Mouse (Mus musculus) frontal cortex, adult (tissue): ENCODE results near the gene Abcd3.
"Not testable (repeated sequence)": the region's sequence is repeated elsewhere in the genome, so short reads cannot be mapped to it uniquely, and the experiment has no call there.

Source experiments
- ATAC-seq: cut with Nextera tagmentation; 2 replicates; pipeline ENCODE4 v1.9.2; 2017; ENCODE audit warnings: mild to moderate bottlenecking, moderate library complexity, mixed read lengths; ENCODE audit not compliant: low TSS enrichment

Abcd3 gene

DNA sequence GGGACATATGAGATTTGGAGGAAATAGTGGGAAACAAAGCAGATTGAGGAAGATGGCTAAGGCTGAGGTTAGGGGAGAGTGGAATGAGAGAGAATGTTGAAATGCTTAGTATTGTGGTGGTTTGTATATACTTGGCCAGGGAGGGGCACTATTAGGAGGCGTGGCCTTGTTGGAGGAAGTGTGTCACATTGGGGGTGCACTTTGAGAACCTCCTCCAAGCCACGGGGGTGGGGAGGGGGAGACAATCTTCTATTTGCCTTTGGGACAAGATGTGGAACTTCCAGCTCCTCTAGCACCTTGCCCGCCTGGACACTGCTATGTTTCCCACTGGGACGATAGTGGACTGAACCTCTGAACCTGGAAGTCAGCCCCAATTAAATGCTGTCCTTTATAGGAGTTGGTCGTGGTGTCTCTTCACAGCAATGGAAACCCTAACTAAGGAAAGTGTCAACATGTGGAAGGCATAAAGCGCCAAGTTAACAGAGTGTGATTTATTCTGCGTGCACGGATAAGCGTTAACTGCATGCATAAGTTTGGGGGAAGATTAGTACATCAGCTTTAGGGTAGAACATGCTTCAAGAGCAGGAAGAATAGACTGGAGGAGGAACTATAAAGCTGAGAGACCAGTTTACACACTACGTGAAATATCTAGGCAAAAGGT is 3.8 kb upstream of the Abcd3 start:
- ATAC-seq = no peak

- no peak for ATAC-seq
Observed at GRCm38 (mm10) chr3:121815549-121816235, 590 bp upstream of the Abcd3 start.

DNA sequence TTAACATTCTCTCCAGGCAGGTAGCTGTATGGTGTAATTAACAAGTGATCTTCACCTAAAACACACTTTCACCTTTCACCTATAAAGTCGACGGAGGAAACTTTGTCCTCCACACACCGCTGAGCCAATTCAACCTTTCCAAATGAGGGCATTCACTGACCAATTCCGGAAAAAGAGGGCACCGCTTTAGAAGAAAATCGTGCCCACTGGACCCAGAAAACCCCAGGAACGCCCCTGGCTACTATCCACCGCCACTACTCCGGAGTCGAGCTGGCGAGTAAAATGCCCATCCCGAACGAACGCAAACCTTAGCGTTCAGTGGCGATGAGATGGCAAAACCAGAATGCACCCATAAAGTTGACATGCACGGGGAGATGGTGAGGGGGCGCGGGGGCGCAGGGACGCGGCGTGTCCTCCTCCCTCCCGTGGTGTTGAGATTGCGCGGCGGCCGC is 663 bp downstream of the Abcd3 start:
- ATAC-seq = no peak

- no peak for ATAC-seq
Observed at GRCm38 (mm10) chr3:121813834-121814233, 1.3 kb downstream of the Abcd3 start.

DNA sequence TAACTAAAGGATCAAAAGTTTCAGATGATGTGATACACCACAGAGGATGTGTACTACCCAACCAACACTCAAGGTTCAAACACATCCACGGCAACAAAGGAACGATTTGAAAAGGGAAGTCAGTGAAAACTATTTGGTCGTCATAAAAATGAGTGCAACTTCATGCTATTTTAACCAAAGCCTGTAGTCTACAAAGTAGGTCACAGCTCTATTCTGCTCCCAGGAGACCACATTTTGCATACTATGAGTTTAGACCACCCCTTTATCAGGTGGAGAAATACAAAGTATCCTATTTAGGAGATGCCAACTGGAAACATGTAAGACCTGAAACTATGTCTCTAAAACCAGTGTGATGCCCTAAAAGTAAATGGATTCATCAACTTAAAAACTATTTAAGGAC is 6.9 kb downstream of the Abcd3 start:
- ATAC-seq = no peak

GRCm38 (mm10) chr3:121794214-121794613 is 20.9 kb downstream of the Abcd3 start:
- no peak for ATAC-seq

DNA sequence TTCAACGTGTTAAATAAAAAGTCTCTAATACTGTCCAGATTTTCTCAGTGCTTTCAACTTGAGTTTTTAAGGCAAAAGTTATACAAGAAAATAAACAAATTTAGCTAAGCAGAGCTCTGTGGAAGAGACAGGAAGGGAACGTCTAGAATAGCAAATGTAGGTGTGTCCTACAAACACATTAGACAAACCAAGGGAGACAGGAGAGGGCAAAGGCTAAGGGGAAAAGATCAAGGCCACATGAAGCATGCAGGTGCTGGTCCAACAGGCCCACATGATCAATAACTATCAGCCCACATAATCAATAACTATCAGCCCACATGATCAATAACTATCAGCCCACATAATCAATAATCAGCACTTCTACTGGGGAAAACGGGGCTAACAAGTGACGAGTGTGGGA is 22.9 kb downstream of the Abcd3 start:
- no peak for ATAC-seq

DNA sequence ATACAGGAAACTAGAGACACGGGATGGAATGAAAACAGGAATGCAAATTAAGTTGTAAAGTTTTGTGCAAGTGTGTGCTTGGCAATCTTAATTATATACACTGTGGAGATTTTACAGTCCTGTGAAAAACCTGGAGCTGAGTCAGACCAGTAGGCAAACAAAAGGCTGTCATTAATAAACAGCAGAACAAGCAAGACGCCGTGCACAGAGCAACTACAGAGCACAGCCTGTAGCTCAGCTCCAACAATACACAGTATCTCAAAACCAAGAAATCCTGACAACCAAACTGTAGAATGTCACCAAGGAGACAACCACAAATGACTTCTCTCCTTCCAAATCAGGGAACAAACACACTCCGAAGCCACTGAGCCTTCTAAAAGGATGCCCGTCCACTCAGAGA is 24.7 kb downstream of the Abcd3 start:
- ATAC-seq = no peak

GRCm38 (mm10) chr3:121789790-121790189 is 25.3 kb downstream of the Abcd3 start:
- ATAC-seq = no peak

DNA sequence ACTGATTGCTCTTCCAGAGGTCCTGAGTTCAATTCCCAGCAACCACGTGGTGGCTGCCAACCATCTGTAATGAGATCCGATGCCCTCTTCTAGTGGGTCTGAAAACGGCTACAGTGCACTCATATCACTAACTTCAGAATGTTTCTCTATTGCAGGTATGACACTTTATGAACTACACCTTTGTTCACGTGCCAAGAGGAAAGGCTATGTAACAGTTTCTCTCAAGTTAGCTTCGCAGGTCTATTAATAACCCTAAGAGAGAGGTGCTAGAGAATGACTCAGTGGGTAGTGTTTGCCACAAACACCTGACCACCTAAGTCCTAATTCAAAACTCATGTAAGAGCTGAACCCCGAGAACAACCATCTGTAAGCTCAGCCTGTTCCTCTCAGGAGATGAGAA is 32.1 kb downstream of the Abcd3 start:
- ATAC-seq = no peak

DNA sequence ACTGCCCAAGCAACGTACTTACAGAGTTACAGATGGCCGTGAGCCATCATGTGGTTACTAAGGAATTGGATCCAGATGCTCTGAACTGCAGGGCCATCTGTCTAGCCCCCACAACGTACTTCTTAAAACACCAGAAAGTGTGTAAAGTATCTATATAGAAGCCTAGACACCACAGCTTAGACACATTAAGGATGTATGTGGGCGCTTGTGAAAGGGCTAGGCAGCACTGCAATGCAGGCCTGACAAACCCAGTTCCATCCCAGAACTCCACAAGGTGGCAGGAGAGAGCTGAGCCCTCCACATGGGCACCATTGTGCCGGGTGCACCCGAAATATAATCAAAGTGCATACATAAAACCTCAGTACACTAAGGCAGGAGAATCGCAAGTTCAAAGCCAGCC is 37.2 kb downstream of the Abcd3 start:
- ATAC-seq = peak; percentile 99

- not testable (repeated sequence) for ATAC-seq
Observed at GRCm38 (mm10) chr3:121773336-121773735, 41.8 kb downstream of the Abcd3 start.

- ATAC-seq = no peak
Observed at GRCm38 (mm10) chr3:121768770-121769169, 46.3 kb downstream of the Abcd3 start.

DNA sequence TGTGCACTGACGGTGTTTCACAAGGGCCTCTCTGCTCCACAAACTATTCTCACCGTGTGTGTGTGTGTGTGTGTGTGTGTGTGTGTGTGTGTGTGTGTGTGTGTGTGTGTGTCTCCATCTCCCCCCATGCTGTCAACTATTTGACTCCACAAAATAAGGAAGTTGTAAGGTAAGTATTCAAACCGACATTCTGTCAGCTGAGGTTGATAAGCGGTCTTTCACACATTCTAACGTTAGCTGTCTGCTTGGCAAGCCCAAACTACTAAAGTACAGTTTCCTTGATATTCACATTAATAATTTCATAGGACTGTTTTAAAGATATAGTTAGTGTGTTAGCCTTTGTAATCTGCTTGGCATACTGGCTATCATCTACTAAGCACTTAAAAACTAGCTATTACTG is 48.3 kb downstream of the Abcd3 start:
- no peak for ATAC-seq

GRCm38 (mm10) chr3:121766048-121766447 is 49.1 kb downstream of the Abcd3 start:
- ATAC-seq = no peak

DNA sequence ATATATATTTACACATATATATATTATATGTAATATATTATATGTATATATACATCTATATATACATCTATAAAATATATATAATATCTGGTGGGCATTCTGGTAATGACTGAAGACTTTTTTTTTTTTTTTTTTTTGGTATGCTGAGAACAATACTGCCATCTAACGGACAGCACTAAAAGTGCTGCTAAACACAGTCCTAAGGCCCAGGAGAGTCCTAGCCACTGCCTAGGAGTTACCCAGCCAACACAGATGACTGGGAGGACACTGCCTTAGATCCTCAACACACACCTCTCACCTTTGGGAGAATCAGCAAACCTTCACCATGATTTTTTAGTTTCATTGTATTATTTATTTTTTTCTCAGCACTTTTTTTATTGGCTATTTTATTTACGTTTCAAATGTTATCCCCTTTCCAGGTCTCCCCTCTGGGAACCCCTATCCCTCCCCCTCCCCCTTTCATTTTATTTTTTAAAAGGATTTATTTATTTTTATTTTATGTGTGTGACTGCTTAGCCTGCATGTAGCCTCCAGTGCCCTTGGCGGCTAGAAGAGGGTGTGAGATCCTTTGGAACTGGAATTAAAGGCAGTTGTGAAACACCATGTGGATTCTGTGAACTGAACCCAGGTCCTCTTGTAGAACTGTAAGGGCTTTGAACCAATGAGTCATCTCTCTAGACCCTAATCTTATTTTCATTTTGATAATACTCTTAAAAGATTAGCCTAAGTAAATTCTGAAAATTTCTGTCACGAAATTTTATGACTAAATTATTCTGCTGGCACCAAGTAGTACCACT is 52.8 kb downstream of the Abcd3 start:
- peak; percentile 65 for ATAC-seq

GRCm38 (mm10) chr3:121758373-121758772 is 56.7 kb downstream of the Abcd3 start:
- no peak for ATAC-seq

- ATAC-seq = peak; percentile 13; the same call in 1 of the 2 replicates
Observed at GRCm38 (mm10) chr3:121755152-121755551, 60.0 kb downstream of the Abcd3 start.

DNA sequence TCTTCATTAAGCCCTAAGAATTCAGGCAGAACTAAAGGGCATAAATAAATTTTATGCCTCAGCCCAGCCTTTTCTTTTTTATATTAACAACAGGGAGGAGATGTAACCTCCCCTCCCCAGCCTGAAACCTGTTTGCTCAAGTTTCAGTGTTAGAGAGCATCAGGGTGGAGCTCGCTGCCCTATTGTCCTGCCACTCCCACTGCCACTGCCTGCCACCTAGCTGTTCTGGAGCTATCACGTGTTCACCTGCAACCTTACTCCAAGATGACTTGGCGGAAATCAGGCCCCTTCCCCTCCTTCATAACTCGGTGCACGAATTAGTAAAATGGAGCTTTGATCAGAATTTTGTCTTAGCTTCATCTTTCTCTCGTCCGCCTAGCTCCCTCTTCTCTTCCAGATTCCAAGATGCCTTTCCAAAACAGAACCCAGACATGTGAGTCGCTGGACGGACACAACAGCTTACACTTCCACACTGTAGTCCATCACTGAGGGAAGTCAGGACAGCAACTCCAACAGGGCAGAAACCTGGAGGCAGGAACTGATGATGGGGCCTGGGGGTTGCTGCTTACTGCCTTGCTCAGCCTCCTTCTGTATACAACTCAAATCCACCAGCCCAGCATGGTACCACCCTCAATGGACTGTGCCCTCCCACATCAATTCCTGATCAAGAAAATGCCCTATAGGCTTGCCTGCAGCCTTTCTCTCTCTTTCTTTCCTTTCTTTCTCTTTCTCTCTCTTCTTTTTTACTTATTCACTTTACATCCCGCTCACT is 60.6 kb downstream of the Abcd3 start:
- ATAC-seq = not testable (repeated sequence)

- not testable (repeated sequence) for ATAC-seq
Observed at GRCm38 (mm10) chr3:121741186-121741848, 73.8 kb downstream of the Abcd3 start.

DNA sequence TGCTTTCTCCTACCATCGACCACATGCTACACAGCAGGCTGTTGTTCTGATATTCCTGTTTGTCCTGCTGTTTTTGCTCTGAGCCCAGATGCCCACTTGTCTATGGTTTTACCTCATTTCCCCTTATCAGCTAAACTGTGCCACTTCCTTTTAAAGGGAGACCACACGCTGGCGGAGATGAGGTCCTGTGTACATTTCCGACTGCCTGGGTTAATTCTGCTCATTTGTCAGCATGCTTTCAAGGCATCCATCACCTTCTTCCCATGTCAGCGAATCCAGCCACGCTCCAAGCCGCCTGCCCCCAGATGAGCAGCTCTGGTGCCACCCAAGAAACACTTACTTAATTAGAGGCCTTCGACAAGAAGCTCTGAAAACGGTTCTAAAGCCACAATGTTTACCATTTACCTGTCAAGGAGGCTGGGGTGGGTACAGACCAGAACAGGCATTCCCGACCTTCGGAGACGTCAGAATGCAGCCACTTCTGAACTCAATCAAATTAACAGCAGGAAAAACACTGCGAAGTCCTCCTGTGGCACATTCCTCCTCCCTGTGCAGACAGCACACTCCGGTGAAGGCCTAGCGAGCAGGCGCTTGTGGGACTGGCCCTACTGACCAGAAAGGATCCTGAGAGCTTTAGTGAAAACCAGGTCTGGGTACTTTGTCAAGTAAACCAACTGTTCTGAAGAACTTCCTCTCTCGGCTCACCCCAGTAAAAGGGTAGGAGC is 75.5 kb downstream of the Abcd3 start:
- no peak for ATAC-seq
